Mouse (Mus musculus) myocyte (in vitro differentiated cells): Measurements from ENCODE around the gene Snx30.

Experiments used
- E2F4 ChIP-seq: IDR thresholded peaks from one replicate; pipeline ENCODE4 v1.6.1; 2011; ENCODE audit warnings: mild to moderate bottlenecking, control low read depth, moderate library complexity; ENCODE audit not compliant: insufficient read depth
- MAX ChIP-seq: IDR thresholded peaks from one replicate; pipeline ENCODE4 v1.6.1; 2011; ENCODE audit warnings: low read depth, mild to moderate bottlenecking, control low read depth
- MYOG ChIP-seq, 3 experiments: IDR thresholded peaks; one replicate each; pipeline ENCODE4 v1.6.1; 2011; ENCODE audit warnings: control low read depth in 2 of 3, low read depth in 2 of 3, mild to moderate bottlenecking in 2 of 3; ENCODE audit not compliant: insufficient read length in 2 of 3, control insufficient read depth in 1 of 3, insufficient read depth in 1 of 3
- POLR2A ChIP-seq: IDR thresholded peaks from one replicate; pipeline ENCODE4 v1.6.1; 2011; ENCODE audit warnings: low read depth, mild to moderate bottlenecking, control low read depth, moderate library complexity; ENCODE audit not compliant: insufficient read length
- TCF12 ChIP-seq: IDR thresholded peaks from one replicate; pipeline ENCODE4 v1.6.1; 2011; ENCODE audit warnings: mild to moderate bottlenecking, control low read depth; ENCODE audit not compliant: poor library complexity, insufficient read depth, severe bottlenecking

- TF ChIP-seq POLR2A = no peak
- no peak for TF ChIP-seq TCF12
- peak in 1 of 3 experiments; percentile 50 for TF ChIP-seq MYOG (IDR thresholded peaks at IDR 0.05; ENCODE audit: control insufficient read depth in 1 of 3, insufficient read depth in 1 of 3, insufficient read length in 2 of 3, low read depth in 2 of 3)
- TF ChIP-seq E2F4 = no peak
- no peak for TF ChIP-seq MAX
Observed at GRCm38 (mm10) chr4:59878595-59878994, 73.0 kb downstream of the Snx30 start.
